Mouse (Mus musculus) Patski (cell line): ENCODE measurements at regions not wholly inside any gene's neighbourhood (a gene's known extent, or its start where the extent isn't known, plus 50 kb on each side); places are given as distances from the start of the nearest gene placed in this dataset.

Experiments
- ATAC-seq: fragments of 100-300 bp; one replicate; pipeline ENCODE4 v1.8.0; 2021
- CTCF ChIA-PET: fragments of 350-600 bp; sonication (Branson Sonifier 250); formaldehyde crosslinking; loops from one replicate; lab custom pipeline; 2022; ENCODE audit warnings: inconsistent platforms; lab: Charles Lee
- POLR2A ChIA-PET: fragments of 350-600 bp; sonication (Branson Sonifier 250); formaldehyde crosslinking; loops from one replicate; lab custom pipeline; 2022; ENCODE audit warnings: antibody characterized with exemption, inconsistent platforms; lab: Charles Lee
- DNase-seq: peaks from one replicate; pipeline ENCODE4 v3.0.0-alpha.2; 2011; ENCODE audit warnings: low read depth, low spot score
- H3K27me3 ChIP-seq: fragments of 371-371 bp; one replicate; pipeline ENCODE4 v1.5.1; 2021
- CTCF ChIP-seq: fragments of 100-300 bp; IDR thresholded peaks from one replicate; pipeline ENCODE4 v1.5.1; 2021
- in situ Hi-C: fragments of 300-500 bp; cut with MboI; formaldehyde crosslinking; loops from 3 replicates; pipeline ENCODE4 v1.11.1; 2018; ENCODE audit warnings: low pct_unique_long_range_greater_than_20kb, mixed read lengths

GRCm38 (mm10) chr3:21466113-21466645, 610.3 kb upstream of the Tbl1xr1 start:
- in situ Hi-C loops, result no loop called here
- no peak for TF ChIP-seq CTCF
- CTCF ChIA-PET, result interaction anchor here (2.6 kb wide), 1 partner anchor 9 kb away, joined by 9 read pairs; no protein-coding TSS in a partner anchor
- H3K27me3 ChIP-seq, result no peaks in the 10 kb centered on the region
- DNase-seq (no peak), ATAC-seq (no peak)
- POLR2A ChIA-PET, result interaction anchor here (0.6 kb wide), 1 partner anchor 42 kb away, joined by 6 read pairs; no protein-coding TSS in a partner anchor

GRCm38 (mm10) chr3:21477366-21477765, 599.1 kb upstream of the Tbl1xr1 start:
- ChIA-PET CTCF (interaction anchor here (1.0 to 1.2 kb wide), 3 partner anchors 10 to 15 kb away, joined by 3 to 5 read pairs (median 5); no protein-coding TSS in a partner anchor), POLR2A (no interaction called here)
- DNase-seq, result no peak
- no peak for TF ChIP-seq CTCF
- ATAC-seq, result no peak
- no peaks in the 10 kb centered on the region for H3K27me3 ChIP-seq
- in situ Hi-C loops, result no loop called here

GRCm38 (mm10) chr3:21479021-21479795, 597.2 kb upstream of the Tbl1xr1 start:
- CTCF ChIA-PET, result interaction anchor here (1.4 kb wide), 2 partner anchors 20 to 222 kb away, joined by 3 to 4 read pairs; no protein-coding TSS in a partner anchor
- in situ Hi-C loops, result no loop called here
- H3K27me3 ChIP-seq, result no peaks in the 10 kb centered on the region
- no peak for TF ChIP-seq CTCF
- peak; percentile 54 for ATAC-seq
- peak; percentile 61 for DNase-seq
- POLR2A ChIA-PET, result interaction anchor here (0.6 kb wide), 2 partner anchors 11 to 574 kb away, joined by 4 read pairs; no protein-coding TSS in a partner anchor

GRCm38 (mm10) chr3:21479846-21480245, 596.6 kb upstream of the Tbl1xr1 start:
- ChIA-PET POLR2A (no interaction called here), CTCF (interaction anchor here (1.4 kb wide), 1 partner anchor 19 kb away, joined by 4 read pairs; no protein-coding TSS in a partner anchor)
- H3K27me3 ChIP-seq, result no peaks in the 10 kb centered on the region
- ATAC-seq, result no peak
- no peak for DNase-seq
- TF ChIP-seq CTCF, result no peak
- in situ Hi-C loops, result loop anchor here (10.0 kb wide), 1 partner anchor 455 kb away; no protein-coding TSS in a partner anchor

GRCm38 (mm10) chr3:21484052-21484451, 592.4 kb upstream of the Tbl1xr1 start:
- CTCF ChIA-PET, result no interaction called here
- no peak for TF ChIP-seq CTCF
- DNase-seq, result no peak
- in situ Hi-C loops, result loop anchor here (10.0 kb wide), 1 partner anchor 451 kb away; no protein-coding TSS in a partner anchor
- POLR2A ChIA-PET, result no interaction called here
- H3K27me3 ChIP-seq, result no peaks in the 10 kb centered on the region
- no peak for ATAC-seq

- no peaks in the 10 kb centered on the region for H3K27me3 ChIP-seq
- in situ Hi-C loops, result loop anchor here (10.0 kb wide), 1 partner anchor 449 kb away; no protein-coding TSS in a partner anchor
- CTCF ChIA-PET, result interaction anchor here (0.7 to 1.7 kb wide), 3 partner anchors 10 to 494 kb away, joined by 3 read pairs; no protein-coding TSS in a partner anchor
- DNase-seq (no peak), ATAC-seq (peak; percentile 97)
- TF ChIP-seq CTCF, result no peak
- POLR2A ChIA-PET, result no interaction called here
These were observed 591.0 kb upstream of the Tbl1xr1 start for GRCm38 (mm10) chr3:21485454-21485853.

- ATAC-seq (no peak), DNase-seq (no peak)
- in situ Hi-C loops, result loop anchor here (10.0 kb wide), 1 partner anchor 445 kb away; no protein-coding TSS in a partner anchor
- H3K27me3 ChIP-seq, result no peaks in the 10 kb centered on the region
- no peak for TF ChIP-seq CTCF
- ChIA-PET POLR2A (no interaction called here), CTCF (interaction anchor here (1.3 to 2.1 kb wide), 2 partner anchors 10 to 28 kb away, joined by 3 to 9 read pairs; no protein-coding TSS in a partner anchor)
These were observed 586.9 kb upstream of the Tbl1xr1 start for GRCm38 (mm10) chr3:21489547-21489946.

- ChIA-PET POLR2A (no interaction called here), CTCF (no interaction called here)
- no peak for DNase-seq
- H3K27me3 ChIP-seq, result no peaks in the 10 kb centered on the region
- no peak for ATAC-seq
- TF ChIP-seq CTCF, result no peak
- in situ Hi-C loops, result no loop called here
These were observed 584.0 kb upstream of the Tbl1xr1 start for GRCm38 (mm10) chr3:21492413-21492812.

GRCm38 (mm10) chr3:21493384-21493783, 583.1 kb upstream of the Tbl1xr1 start:
- in situ Hi-C loops, result no loop called here

GRCm38 (mm10) chr3:21494904-21495303, 581.5 kb upstream of the Tbl1xr1 start:
- ATAC-seq (no peak), DNase-seq (no peak)
- in situ Hi-C loops, result no loop called here
- no peaks in the 10 kb centered on the region for H3K27me3 ChIP-seq
- POLR2A ChIA-PET, result interaction anchor here (0.6 kb wide), 1 partner anchor 8 kb away, joined by 5 read pairs; no protein-coding TSS in a partner anchor
- no peak for TF ChIP-seq CTCF
- CTCF ChIA-PET, result no interaction called here

More at GRCm38 (mm10) chr3:21493384-21493783, 583.1 kb upstream of the Tbl1xr1 start:
- ATAC-seq, result no peak
- no peak for TF ChIP-seq CTCF
- ChIA-PET POLR2A (no interaction called here), CTCF (no interaction called here)
- H3K27me3 ChIP-seq, result no peaks in the 10 kb centered on the region
- DNase-seq, result no peak
